Mouse (Mus musculus): Measurements from ENCODE around the gene Slc6a2. TPM values are rescaled to one million over a fixed set of nuclear protein-coding genes. Genes with fewer than 3 reads are reported as not detected.

Slc6a2 gene
- total and polyA plus RNA-seq, 3 experiments: 0.03 TPM; not detected in 2

- H3K4me1 ChIP-seq (ENCODE audit: control insufficient read depth in 1 of 2, insufficient read depth in 2 of 2, low read length in 2 of 2): no peaks in the 10 kb centered on the region
- H3K4me3 ChIP-seq (ENCODE audit: control insufficient read depth in 1 of 2, insufficient read depth in 1 of 2, low read depth in 2 of 2, low read length in 2 of 2): no peak overlapping the region
- H3K27me3 ChIP-seq (ENCODE audit: control insufficient read depth in 1 of 2, insufficient read depth in 2 of 2, low read length in 2 of 2): no peaks in the 10 kb centered on the region
- no peaks in the 10 kb centered on the region for H3K9me3 ChIP-seq (replicated peaks; ENCODE audit: insufficient read depth, low read length)
- TF ChIP-seq RAD21 (IDR thresholded peaks at IDR 0.05; ENCODE audit: low read depth, low read length): no peak
- TF ChIP-seq USF2 (IDR thresholded peaks at IDR 0.05; ENCODE audit: borderline replicate concordance in 1 of 2, insufficient read depth in 1 of 2, low read depth in 1 of 2, low read length in 2 of 2): no peak
- no peak for TF ChIP-seq HCFC1 (IDR thresholded peaks at IDR 0.05; ENCODE audit: low read depth, low read length)
- no peak for TF ChIP-seq JUND (IDR thresholded peaks at IDR 0.05; ENCODE audit: low read depth, low read length)
- no peak for DNase-seq (ENCODE audit: low read depth, low spot score)
- no peak overlapping the region for H3K27ac ChIP-seq (ENCODE audit: control insufficient read depth, low read depth, low read length)
- no peak overlapping the region for H3K9ac ChIP-seq (ENCODE audit: control insufficient read depth, low read depth, low read length, poor library complexity, severe bottlenecking)
- no peaks in the 10 kb centered on the region for H3K79me2 ChIP-seq (ENCODE audit: control insufficient read depth, insufficient read depth, low read length, poor library complexity)
- H3K36me3 ChIP-seq (ENCODE audit: control insufficient read depth in 1 of 2, insufficient read depth in 2 of 2, low read length in 2 of 2): no peaks in the 10 kb centered on the region
These were observed 79.0 kb downstream of the Slc6a2 start for GRCm38 (mm10) chr8:93038831-93039230.

- no peak for DNase-seq (ENCODE audit: low read depth, low spot score)
- TF ChIP-seq USF2 (IDR thresholded peaks at IDR 0.05; ENCODE audit: borderline replicate concordance in 1 of 2, insufficient read depth in 1 of 2, low read depth in 1 of 2, low read length in 2 of 2) (no peak), BHLHE40 (IDR thresholded peaks at IDR 0.05; ENCODE audit: borderline replicate concordance, low read depth, low read length) (no peak), POLR2AphosphoS2 (IDR thresholded peaks at IDR 0.05; ENCODE audit: low read length) (no peak), TCF12 (IDR thresholded peaks at IDR 0.05; ENCODE audit: low read depth, low read length) (no peak), MAZ (IDR thresholded peaks at IDR 0.05; ENCODE audit: low read depth, low read length) (no peak), UBTF (IDR thresholded peaks at IDR 0.05; ENCODE audit: borderline replicate concordance, insufficient read depth, low read depth, low read length) (no peak), SIN3A (IDR thresholded peaks at IDR 0.05; ENCODE audit: low read length) (no peak), MYB (IDR thresholded peaks at IDR 0.05; ENCODE audit: low read depth, low read length) (no peak), POLR2AphosphoS5 (IDR thresholded peaks at IDR 0.05; ENCODE audit: borderline replicate concordance, low read depth, low read length) (no peak), GATA1 (IDR thresholded peaks at IDR 0.05; ENCODE audit: low read depth, low read length) (no peak), MAX (IDR thresholded peaks at IDR 0.05; ENCODE audit: low read length) (no peak), CHD1 (IDR thresholded peaks at IDR 0.05; ENCODE audit: low read depth, low read length) (no peak), JUND (IDR thresholded peaks at IDR 0.05; ENCODE audit: low read depth, low read length) (no peak), POLR2A (IDR thresholded peaks at IDR 0.05; ENCODE audit: control insufficient read depth in 1 of 2, insufficient read depth in 1 of 2, low read depth in 1 of 2, low read length in 2 of 2, poor library complexity in 1 of 2) (no peak), RCOR1 (IDR thresholded peaks at IDR 0.05; ENCODE audit: low read depth, low read length) (no peak), MAFK (IDR thresholded peaks at IDR 0.05; ENCODE audit: borderline replicate concordance, low read depth, low read length) (no peak), ELF1 (IDR thresholded peaks at IDR 0.05; ENCODE audit: low read depth, low read length) (no peak), ETS1 (IDR thresholded peaks at IDR 0.05; ENCODE audit: low read depth, low read length) (no peak), EP300 (IDR thresholded peaks at IDR 0.05; ENCODE audit: low read depth in 1 of 2, low read length in 2 of 2) (no peak), E2F4 (IDR thresholded peaks at IDR 0.05; ENCODE audit: borderline replicate concordance, low read depth, low read length) (no peak)
- Histone ChIP-seq H3K4me1 (ENCODE audit: control insufficient read depth in 1 of 2, insufficient read depth in 2 of 2, low read length in 2 of 2) (no peaks in the 10 kb centered on the region), H3K9ac (ENCODE audit: control insufficient read depth, low read depth, low read length, poor library complexity, severe bottlenecking) (no peak overlapping the region), H3K4me3 (ENCODE audit: control insufficient read depth in 1 of 2, insufficient read depth in 1 of 2, low read depth in 2 of 2, low read length in 2 of 2) (no peak overlapping the region), H3K79me2 (ENCODE audit: control insufficient read depth, insufficient read depth, low read length, poor library complexity) (no peaks in the 10 kb centered on the region), H3K9me3 (replicated peaks; ENCODE audit: insufficient read depth, low read length) (no peaks in the 10 kb centered on the region), H3K27ac (ENCODE audit: control insufficient read depth, low read depth, low read length) (no peak overlapping the region), H3K27me3 (ENCODE audit: control insufficient read depth in 1 of 2, insufficient read depth in 2 of 2, low read length in 2 of 2) (no peaks in the 10 kb centered on the region), H3K36me3 (ENCODE audit: control insufficient read depth in 1 of 2, insufficient read depth in 2 of 2, low read length in 2 of 2) (no peaks in the 10 kb centered on the region)
These were observed 80.4 kb downstream of the Slc6a2 start for GRCm38 (mm10) chr8:93040256-93040655.

Data from MEL (cell line).